Mouse (Mus musculus): ENCODE data around the gene Efnb2. TPM values are rescaled to one million over a fixed set of nuclear protein-coding genes. Genes with fewer than 3 reads are reported as not detected.

Gene Efnb2
- 10 to 100 TPM in 1 of 2 experiments, under 1 TPM in 1; 0.89 to 10.9 TPM for polyA plus RNA-seq (2012; fragmentation: generic; extraction: Trizol)

GRCm38 (mm10) chr8:8661103-8661758, at the start of gene Efnb2:
Efnb2 (minus strand) TSS chr8:8661242.

GRCm38 (mm10) chr8:8690146-8691092, 29.4 kb upstream of the Efnb2 start, which contains the start of gene Arglu1:
Arglu1 (minus strand) TSS chr8:8690521.

Other genes with a start within 250 kb of the Efnb2 start
- 10 to 100 TPM in 1 of 2 experiments, 1 to 10 TPM in 1; 6.6 to 17.1 TPM for gene Arglu1, start 29.3 kb upstream of the Efnb2 start, polyA plus RNA-seq (2012; fragmentation: generic; extraction: Trizol)